Mouse (Mus musculus): ENCODE measurements around the gene Wnk3. TPM values are rescaled to one million over a fixed set of nuclear protein-coding genes. Genes with fewer than 3 reads are reported as not detected.

Wnk3 gene
- not detected in 2 replicates for polyA plus RNA-seq (2012)

GRCm38 (mm10) chrX:151197778-151198177 is at the start of gene Wnk3:
TSS of gene Wnk3 (plus strand) at chrX:151198078.

GRCm38 (mm10) chrX:151343761-151344500 is 146.1 kb downstream of the Wnk3 start, which contains the start of gene Fam120c:
TSS of gene Fam120c (plus strand) at chrX:151344175.

Other genes with a start within 250 kb of the Wnk3 start
- gene Gnl3l, start 180.8 kb upstream of the Wnk3 start, polyA plus RNA-seq (2012) = 1.2 and 2.0 TPM in 2 replicates
- gene Fgd1, start 151.9 kb upstream of the Wnk3 start, polyA plus RNA-seq (2012) = 4.1 and 6.6 TPM in 2 replicates
- gene Tsr2, start 101.5 kb upstream of the Wnk3 start, polyA plus RNA-seq (2012) = 17.6 and 18.7 TPM in 2 replicates
- 2.6 and 3.6 TPM in 2 replicates for gene Fam120c, start 146.1 kb downstream of the Wnk3 start, polyA plus RNA-seq (2012)